Mouse (Mus musculus) yolk sac, embryonic 10.5 days (tissue): ENCODE results near the gene Mlxipl.
"Not testable (repeated sequence)": the region's sequence is repeated elsewhere in the genome, so short reads cannot be mapped to it uniquely, and the experiment has no call there.

Source experiments
- DNase-seq: peaks from one replicate; pipeline ENCODE4 v3.0.0-alpha.2; 2017; ENCODE audit warnings: low spot score

Mlxipl gene

GRCm38 (mm10) chr5:135089653-135090052, at the start of gene Mlxipl:
Gene Mlxipl (plus strand): TSS chr5:135089890.
- DNase-seq, result peak; percentile 40

DNA sequence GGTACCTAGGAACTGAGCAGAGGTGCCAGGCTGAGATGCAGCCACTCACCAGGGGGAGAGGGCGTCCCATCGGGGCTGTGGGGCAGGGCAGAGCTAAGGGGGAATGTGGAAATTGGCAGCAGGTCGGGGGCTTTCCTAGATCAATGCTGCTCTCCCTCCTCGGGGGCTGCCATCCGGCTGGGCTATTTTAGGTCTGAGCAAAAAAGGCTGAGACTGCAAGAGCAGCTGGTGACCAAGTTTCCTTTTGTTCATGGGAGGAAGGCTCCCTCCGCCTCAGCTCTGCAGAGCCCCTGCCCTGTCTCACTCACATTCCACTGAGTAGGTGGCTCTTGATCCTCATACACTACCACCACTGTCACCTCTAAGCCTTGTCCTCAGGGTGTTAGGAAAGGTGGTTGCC, 49.6 kb upstream of the Mlxipl start:
- no peak for DNase-seq

- DNase-seq, result no peak
Measured at GRCm38 (mm10) chr5:135040777-135041176, 48.9 kb upstream of the Mlxipl start.

DNA sequence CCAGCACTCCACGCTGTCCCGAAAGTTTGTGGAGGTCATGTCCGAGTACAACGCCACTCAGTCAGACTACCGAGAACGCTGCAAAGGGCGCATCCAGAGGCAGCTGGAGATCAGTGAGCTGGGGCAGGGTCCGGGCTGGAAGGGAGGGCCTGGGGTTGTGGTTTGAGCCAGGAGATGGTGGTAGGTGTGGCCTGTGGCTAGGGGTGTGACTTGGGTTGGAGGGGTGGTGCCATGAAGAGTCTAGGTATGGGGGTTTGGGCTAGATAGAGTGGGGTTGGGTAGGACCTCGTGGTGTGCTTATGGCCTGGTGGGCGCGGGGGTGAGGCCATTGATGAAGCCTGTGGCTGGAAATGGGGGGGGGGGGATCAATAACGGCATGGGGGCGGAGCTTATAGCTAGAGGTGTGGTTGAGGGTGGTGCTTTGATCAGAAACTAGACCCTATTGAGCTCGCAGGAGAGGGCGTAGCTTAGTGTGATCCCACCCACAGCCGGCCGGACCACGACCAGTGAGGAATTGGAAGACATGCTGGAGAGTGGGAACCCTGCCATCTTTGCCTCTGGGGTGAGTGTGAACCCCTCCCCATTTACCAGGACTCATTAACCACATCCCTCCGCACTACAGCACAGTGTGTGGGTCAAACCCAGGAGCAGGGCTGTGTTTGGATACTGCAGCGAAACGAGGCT, 47.4 kb upstream of the Mlxipl start:
- no peak for DNase-seq

DNA sequence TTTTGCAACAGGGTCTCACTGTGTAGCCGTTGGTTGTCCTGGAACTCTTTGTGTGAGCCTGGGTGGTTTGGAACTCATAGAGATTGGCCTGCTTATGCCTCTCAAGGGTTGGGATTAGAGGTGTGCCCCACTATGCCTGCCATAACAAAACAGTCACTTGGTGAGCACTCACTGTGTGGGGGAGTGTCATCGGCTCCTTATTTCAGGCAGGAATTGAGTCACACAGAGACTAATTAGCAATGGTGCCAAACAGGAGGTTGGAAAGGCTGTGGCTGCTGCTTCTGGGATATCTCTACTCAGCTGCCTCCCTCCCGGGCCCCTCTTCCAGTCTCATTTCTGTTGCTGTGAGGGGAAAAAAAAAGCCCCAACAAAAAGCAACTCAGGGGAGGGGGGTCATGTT, 45.1 kb upstream of the Mlxipl start:
- DNase-seq, result no peak

GRCm38 (mm10) chr5:135048539-135048938, 41.2 kb upstream of the Mlxipl start:
- no peak for DNase-seq

GRCm38 (mm10) chr5:135049268-135049667, 40.4 kb upstream of the Mlxipl start:
- not testable (repeated sequence) for DNase-seq

- DNase-seq, result no peak
Measured at GRCm38 (mm10) chr5:135053356-135053755, 36.3 kb upstream of the Mlxipl start.

- peak; percentile 95 for DNase-seq
Measured at GRCm38 (mm10) chr5:135063629-135064381, 25.9 kb upstream of the Mlxipl start, which contains the start of gene Dnajc30. Gene Dnajc30 (plus strand): TSS chr5:135064202.

DNA sequence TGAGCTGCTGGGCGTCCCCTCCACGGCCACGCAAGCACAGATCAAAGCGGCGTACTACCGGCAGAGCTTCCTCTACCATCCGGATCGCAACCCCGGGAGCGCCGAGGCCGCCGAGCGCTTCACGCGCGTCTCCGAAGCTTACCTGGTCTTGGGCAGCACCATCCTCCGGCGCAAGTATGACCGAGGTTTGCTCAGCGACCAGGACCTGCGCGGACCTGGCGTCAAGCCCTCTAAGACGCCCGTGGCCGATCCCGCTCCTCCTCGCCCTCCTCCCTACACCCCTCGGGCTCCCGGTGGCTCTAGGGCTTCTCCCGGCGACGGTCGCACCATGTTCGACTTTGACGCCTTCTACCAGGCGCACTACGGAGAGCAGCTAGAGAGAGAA, 25.3 kb upstream of the Mlxipl start:
- no peak for DNase-seq

DNA sequence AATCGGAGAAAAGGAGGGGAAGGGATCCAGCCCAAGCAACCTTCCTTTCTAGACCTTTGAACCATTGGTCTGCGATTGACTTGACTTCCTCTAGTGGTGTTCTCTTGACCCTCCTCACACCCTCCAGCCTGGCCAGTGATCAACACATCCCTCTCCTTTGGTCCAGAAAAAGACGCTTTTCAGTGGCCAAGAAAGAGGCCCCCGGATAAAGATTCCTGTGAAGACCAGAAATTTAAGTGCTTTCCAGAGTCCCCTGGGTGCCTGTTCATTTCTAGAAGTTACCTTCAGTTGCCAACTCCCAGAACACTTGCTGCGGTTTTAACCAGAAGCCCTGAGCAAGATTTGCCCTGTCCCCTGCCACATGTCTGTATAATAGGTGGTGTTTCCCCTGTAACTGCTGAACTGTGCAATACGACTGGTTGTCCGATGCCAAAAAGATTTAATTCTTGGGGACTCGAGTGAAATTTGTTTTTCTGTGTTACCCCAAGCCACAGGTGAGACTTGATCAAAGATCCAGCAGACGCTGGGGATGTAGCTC, 24.7 kb upstream of the Mlxipl start, which contains the start of gene Bud23:
Gene Bud23 (minus strand): TSS at position 51 of the 538 bp plus-strand sequence.
- DNase-seq, result not testable (repeated sequence)

DNA sequence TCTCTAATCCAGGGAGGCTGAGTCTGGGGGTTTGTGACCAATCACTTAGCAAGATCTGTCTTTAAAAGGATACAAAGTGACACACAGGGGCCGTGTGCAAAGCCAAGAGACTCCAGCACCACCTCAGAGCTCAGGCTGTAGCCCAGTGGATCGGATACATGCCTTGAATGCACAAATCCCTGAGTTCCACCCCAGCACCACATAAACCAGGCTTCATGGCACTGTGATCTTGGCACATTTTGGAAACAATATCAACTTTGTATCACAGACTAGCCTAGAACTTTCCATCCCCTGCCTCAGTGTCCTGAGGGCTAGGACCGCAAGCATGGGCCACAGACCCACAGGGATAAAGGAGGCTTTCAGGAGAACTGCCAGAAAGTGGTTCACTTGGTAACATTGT, 23.7 kb upstream of the Mlxipl start:
- DNase-seq, result no peak

DNA sequence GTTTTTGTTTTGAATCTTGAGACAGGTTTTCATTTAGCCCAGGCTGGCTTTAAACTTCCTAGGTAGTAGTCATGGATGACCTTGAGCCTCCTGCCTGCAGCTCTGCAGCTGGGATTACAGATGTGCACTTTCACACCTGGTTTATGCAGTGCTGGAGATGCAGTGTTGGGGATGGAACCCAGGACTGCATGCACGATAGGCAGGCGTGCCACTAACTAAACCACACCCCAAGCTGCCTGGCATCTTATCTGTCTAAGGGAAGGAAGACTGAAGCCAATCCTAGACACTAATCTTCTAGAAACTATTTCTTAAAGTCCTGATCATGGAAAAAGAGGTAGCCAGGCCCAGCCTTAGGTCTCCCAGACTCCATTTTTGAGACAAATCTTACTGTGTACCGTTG, 19.2 kb upstream of the Mlxipl start:
- DNase-seq, result no peak

DNA sequence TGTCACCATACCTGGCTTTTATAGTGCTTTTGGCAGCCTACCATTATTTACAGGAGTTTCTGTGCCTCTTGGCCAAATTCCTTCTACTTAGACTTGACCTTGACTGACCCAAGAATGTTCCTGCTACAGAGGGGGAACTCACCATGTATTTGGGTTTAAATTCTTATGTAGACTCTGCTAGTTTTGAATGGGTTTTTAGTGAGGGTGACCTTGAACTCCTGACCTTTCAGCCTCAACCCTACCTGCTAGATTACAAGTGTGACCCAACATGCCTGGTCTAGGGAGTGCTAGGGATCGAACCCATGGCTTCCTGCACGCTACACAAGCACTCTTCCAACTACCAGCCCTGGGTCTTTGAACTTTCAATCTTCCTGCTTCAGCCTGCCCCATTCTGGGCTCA, 17.6 kb upstream of the Mlxipl start:
- DNase-seq, result no peak

- DNase-seq, result no peak
Measured at GRCm38 (mm10) chr5:135072720-135073119, 17.0 kb upstream of the Mlxipl start.

GRCm38 (mm10) chr5:135073349-135074150, 16.1 kb upstream of the Mlxipl start:
- DNase-seq, result no peak

DNA sequence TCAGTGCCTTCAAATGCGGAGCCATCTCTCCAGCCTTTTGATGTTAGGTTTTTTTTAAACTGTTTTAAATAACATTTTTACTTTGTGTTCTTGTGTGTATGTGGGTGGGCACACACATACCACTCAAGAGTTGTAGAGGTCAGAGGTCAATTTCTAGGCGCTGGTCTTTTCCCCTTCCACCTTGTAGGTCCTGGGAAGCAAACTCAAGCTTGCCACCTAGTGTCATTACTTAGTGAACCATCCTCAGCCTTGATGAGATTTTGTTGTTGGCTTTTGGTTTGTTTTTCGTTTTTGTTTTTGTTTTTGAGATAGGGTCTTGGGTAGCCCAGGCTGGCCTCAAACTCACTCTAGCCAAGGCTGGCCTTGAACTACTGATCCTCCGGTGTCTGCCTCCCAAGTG, 14.0 kb upstream of the Mlxipl start:
- DNase-seq, result no peak

DNA sequence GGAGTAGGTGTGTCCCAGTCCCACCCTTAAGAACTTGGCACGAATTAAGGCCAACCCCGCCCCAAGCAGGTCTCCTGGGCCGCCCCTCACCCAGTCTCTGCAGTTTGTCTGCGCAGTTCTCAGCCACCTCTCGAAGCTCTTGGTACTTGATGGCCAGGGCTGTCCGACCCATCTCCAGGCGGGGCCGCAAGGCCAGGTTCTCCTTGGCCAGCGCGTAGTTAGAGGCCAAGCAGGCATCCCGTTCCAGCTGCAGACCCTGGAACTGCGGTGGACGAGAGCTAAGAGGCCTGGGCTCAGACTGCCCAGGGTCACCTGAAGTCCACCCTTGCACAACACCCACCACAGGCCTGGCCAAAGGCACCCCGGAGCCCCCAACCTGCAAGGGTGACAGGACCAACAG, 13.3 kb upstream of the Mlxipl start:
- no peak for DNase-seq

- no peak for DNase-seq
Measured at GRCm38 (mm10) chr5:135076931-135077505, 12.7 kb upstream of the Mlxipl start.

GRCm38 (mm10) chr5:135077564-135078481, 11.9 kb upstream of the Mlxipl start, which contains the start of gene Vps37d:
Gene Vps37d (minus strand): TSS chr5:135078266.
- peak; percentile 88 for DNase-seq

DNA sequence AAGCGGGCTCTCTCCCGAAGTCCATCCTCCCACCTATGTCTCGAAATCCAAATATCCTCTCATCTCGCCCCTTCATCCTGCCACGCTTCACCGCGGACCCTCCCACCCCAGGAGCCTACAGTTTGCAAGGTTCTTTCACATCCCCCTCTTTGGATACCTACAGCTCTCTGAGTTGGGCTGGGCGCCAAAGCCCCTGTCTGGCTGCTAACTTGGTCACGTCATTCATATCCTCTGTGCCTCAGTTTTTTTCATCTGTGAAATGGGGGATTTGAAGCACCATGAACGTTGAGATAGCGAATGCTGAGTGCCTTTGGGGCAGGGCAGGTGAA, 11.2 kb upstream of the Mlxipl start:
- DNase-seq, result no peak
